Mouse (Mus musculus): ENCODE data around the gene Nek3. TPM values are rescaled to one million over a fixed set of nuclear protein-coding genes. Genes with fewer than 3 reads are reported as not detected.

The Nek3 gene
- 1 to 10 TPM; 3.8 to 7.1 TPM for polyA plus RNA-seq (2017; shearing (Covaris generic))

GRCm38 (mm10) chr8:22166080-22166603 lies at the start of gene Nek3:
TSS of gene Nek3 (minus strand) at chr8:22166435.

GRCm38 (mm10) chr8:22192660-22193431 lies 26.6 kb upstream of the Nek3 start, which contains the start of gene Vps36:
TSS of gene Vps36 (plus strand) at chr8:22192809.

GRCm38 (mm10) chr8:22185431-22186397 lies 19.5 kb upstream of the Nek3 start, which contains the start of gene Ckap2:
TSS of gene Ckap2 (minus strand) at chr8:22185819.

GRCm38 (mm10) chr8:22124220-22125152 lies 41.7 kb downstream of the Nek3 start, which contains the start of gene Nek5:
TSS of gene Nek5 (minus strand) at chr8:22125053.

Other genes with a start within 250 kb of the Nek3 start
- gene Defb15, start 233.7 kb downstream of the Nek3 start, polyA plus RNA-seq (2017; shearing (Covaris generic)), result not detected
- gene Defb35, start 228.1 kb downstream of the Nek3 start, polyA plus RNA-seq (2017; shearing (Covaris generic)), result 1 to 10 TPM in 1 of 2 experiments, not detected in 1; 3.7 TPM
- not detected for gene Defb13, start 219.7 kb downstream of the Nek3 start, polyA plus RNA-seq (2017; shearing (Covaris generic))
- gene Fam90a1a, start 207.7 kb downstream of the Nek3 start, polyA plus RNA-seq (2017; shearing (Covaris generic)), result 1 to 10 TPM in 1 of 2 experiments, under 1 TPM in 1; 0.17 to 1.7 TPM
- gene Ccdc70, start 196.7 kb downstream of the Nek3 start, polyA plus RNA-seq (2017; shearing (Covaris generic)), result under 1 TPM in 1 of 2 experiments, not detected in 1; 0.55 TPM
- gene Atp7b, start 106.1 kb downstream of the Nek3 start, polyA plus RNA-seq (2017; shearing (Covaris generic)), result under 1 TPM; 0.06 to 0.22 TPM
- gene Alg11, start 105.7 kb downstream of the Nek3 start, polyA plus RNA-seq (2017; shearing (Covaris generic)), result 10 to 100 TPM; 10.3 to 11.7 TPM
- gene Nek5, start 41.4 kb downstream of the Nek3 start, polyA plus RNA-seq (2017; shearing (Covaris generic)), result under 1 TPM; 0.06 to 0.31 TPM
- 1 to 10 TPM; 1.8 to 7.9 TPM for gene Ckap2, start 19.4 kb upstream of the Nek3 start, polyA plus RNA-seq (2017; shearing (Covaris generic))
- 10 to 100 TPM; 37.0 to 49.8 TPM for gene Vps36, start 26.4 kb upstream of the Nek3 start, polyA plus RNA-seq (2017; shearing (Covaris generic))
- gene Thsd1, start 60.9 kb upstream of the Nek3 start, polyA plus RNA-seq (2017; shearing (Covaris generic)), result 1 to 10 TPM in 1 of 2 experiments, under 1 TPM in 1; 0.58 to 2.0 TPM
- gene Tpte, start 117.0 kb upstream of the Nek3 start, polyA plus RNA-seq (2017; shearing (Covaris generic)), result under 1 TPM in 1 of 2 experiments, not detected in 1; 0.18 TPM
- 10 to 100 TPM in 1 of 2 experiments, 1 to 10 TPM in 1; 6.3 to 10.8 TPM for gene Slc25a15, start 232.2 kb upstream of the Nek3 start, polyA plus RNA-seq (2017; shearing (Covaris generic))
- gene Mrps31, start 244.9 kb upstream of the Nek3 start, polyA plus RNA-seq (2017; shearing (Covaris generic)), result 10 to 100 TPM; 24.6 to 27.6 TPM

Data from inflammation-experienced regulatory T-cells (primary cell).